Mouse (Mus musculus) frontal cortex, postnatal 36 days (tissue): Measurements from ENCODE around the gene Tmem95.
"Not testable (repeated sequence)": the region's sequence is repeated elsewhere in the genome, so short reads cannot be mapped to it uniquely, and the experiment has no call there.

ENCODE experiments used
- DNase-seq, 2 experiments: peaks; one replicate each; pipeline ENCODE4 v3.0.0; 2022; ENCODE audit warnings: low spot score in 2 of 2

Tmem95 gene

DNA sequence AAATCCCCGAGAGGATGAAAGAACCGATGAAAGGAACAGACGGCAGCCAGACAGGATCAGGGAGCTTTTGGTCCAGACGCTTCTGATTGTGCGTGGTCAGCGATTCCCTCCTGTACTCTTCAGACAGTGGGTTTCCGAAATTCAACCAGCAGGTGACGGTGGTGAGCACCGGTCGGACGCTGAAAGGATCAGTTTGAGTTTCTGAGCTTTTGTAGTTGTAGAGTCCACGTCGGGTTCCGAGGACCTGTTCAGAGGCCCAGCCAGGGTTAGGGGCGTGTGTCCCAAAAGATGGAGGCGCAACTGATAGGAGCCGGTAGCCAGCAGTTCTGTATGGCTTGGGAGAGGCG lies 2.7 kb upstream of the Tmem95 start:
- peak in 1 of 2 experiments; percentile 39 for DNase-seq

DNA sequence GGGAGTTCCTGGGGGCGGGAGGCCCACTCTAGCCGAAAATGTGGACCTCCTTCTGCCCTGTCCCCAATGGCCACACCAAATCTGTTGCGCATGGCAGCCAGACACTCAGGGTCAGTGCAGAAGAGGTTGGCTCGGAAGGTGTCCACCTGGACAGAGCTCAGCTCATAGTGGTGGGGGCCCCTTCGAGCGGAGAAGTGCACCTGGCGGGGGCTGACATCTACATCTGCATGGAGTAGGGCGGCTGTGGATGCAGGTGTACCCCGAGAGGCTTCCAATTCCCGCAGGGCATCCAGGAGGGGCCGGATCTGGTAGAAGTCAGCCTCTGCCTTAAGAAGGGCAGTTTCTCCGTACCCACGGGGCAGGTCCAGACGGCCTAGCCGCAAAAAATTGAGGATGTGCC lies 1.9 kb upstream of the Tmem95 start:
- no peak for DNase-seq

DNA sequence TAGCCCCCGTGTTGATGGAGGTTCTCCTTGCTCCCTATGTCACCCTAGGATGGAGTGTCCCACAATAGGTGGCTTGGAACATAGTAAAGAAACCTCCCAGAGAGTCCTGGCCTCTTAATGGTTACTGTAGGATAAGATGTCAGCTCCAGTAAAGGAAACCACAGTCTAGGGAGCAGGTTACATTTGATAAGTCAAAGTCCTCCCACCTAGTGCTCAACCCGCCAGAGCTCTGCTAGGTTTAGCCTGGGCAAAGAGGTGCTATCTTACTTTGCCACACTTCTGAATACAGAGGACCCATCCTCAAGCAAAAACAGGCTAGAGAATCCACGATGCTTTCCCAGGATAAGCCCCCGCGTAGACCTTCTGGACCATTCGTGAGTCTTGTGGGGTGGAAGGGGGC lies 1.1 kb upstream of the Tmem95 start:
- no peak for DNase-seq

DNA sequence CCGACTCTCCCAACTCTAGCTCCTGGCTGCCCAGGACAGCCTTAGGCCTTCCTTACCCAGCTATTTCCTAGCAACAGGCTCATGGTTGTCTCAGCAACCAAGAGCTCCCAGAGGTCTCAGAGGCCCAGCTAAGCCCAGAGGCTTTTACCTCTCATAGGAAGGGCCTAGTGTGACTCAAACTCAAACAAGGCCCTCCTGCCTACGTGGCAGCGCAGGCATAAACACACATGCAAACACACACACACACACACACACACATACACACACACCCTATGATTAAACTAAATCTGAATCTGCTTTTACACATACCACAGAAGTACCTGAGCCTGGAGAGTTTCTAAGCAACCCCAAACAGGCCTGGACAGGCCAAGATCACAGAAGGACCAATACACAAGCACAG lies 581 bp upstream of the Tmem95 start:
- DNase-seq, result no peak

DNA sequence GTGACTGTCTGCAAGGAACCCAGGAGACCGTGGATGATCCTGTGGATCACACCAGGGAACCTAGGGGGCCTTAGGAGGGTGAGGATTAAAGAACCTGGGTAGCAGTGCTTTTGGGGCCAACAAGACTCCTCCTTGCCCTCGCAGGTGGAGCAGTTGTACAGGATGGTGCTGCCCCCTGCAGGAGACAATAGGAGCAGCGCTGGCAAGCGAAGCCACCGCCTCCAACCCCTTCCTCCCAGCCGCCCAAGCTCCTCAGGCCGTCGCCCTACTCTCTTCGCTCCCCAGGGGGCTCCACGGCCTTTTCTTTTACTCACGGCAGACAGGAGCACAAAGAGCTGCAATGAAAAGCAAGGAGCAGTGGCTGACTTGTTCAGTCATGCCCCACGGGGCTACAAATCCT lies 951 bp downstream of the Tmem95 start:
- DNase-seq, result peak; percentile 71 to 72

DNA sequence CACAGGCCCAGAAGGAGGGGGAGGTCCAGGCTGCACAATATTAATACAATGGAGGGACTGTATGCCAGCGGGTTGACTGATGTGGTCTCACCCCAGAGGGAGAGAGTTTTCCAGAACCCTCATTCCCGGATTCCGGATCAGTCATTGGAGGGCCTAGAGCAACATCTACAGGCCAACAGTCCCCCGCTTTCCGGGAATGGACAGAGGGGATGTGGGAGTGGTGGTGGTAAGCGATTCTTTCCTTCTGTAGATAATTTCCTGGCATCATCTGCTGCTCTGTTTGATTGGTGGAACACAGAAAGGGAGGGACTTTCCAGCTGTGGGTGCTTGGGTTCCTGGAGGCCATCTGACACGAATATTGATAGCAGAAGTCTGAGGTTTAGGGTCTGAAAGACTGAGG lies 1.6 kb downstream of the Tmem95 start:
- peak in 1 of 2 experiments; percentile 27 for DNase-seq

DNA sequence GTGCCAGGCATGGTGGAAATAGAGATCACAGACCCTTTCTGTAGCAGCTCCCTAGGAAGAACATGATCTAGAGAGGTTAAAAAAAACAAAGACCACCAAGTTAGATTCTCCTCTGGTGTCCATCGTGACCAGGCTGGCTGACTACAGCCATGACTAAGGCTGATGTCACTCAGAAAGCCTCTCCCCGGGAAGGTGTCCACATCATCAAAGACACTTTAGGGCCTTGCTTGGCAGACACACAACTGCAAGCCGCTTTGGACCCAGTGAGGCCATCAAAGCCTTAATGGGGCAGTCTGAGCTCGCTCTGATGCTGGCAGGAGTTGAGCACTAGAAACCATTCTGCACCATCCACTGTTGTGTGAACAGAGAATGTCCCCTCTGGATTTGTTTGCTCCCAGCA lies 5.4 kb downstream of the Tmem95 start:
- DNase-seq, result no peak

DNA sequence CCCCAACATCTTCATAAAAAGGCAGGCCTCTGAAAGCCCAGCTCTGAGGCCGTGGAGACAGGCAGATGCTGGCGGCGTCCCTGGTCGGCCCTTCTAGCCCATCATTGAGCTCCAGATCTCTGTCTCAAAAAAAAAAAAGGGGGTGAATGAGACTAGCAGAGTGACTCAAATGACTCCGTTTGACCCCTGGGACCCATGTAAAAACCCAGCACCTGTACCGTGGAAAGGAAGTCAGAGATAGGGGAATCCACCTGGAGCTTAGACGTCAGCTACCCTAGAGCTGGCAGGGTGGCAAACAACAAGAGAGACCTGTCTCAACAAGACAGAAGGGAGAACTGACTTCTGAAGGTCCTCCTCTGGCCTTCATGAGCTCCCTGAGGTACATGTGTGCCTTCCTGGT lies 6.0 kb downstream of the Tmem95 start:
- no peak for DNase-seq

DNA sequence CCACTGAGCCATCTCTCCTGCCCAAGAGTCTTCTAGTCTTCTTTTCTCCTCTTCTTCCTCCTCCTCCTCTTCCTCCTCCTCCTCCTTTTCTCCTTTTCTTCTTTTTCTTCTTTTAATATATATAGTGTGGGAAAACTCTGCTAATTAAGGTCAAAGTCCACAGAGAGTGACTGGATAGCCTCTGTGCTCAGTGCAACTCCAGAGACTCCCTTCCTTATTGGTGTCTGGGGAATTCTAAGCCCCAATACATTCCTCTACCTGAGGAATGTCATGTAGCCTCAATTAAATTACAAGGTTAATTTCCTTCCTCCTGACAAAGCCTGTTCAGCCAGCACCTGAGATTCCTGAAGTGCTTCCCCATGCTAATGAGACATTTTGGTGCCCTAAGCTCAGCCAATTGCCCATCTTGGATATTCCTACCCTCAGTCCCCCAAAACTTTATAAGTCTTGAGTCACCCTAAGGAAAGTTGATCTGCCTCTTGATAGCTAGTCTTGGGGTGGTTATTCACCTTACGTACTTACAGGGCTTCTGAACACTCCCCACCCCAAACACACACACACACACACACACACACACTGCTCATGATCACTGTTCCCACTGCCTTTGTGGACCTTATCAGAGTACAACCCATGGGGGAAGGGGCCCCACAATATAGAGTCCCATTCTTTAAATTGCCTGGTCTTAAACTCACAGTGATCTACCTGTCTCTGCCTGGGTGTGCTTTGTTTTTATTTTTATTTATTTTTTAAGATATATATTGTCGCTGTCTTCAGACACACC lies 7.3 kb downstream of the Tmem95 start:
- DNase-seq, result no peak

DNA sequence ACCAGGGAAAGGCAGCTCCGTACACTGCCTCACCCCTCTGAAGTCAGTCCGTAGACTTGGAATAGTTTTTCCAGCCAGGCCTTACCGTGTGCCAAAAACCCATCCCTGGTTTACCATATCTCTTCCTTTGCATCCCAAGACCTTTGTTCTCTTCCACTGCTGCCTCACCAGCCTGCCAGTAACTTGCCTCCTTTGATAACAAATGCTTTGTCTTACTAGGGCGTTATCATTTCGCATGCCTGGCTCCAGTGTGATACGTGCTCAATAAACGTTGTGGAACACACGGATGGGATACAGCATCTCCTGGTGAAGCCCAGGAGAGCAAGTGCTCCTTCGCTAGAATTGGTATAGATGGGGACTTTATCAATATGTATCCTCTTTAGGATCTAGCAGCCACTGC lies 10.5 kb downstream of the Tmem95 start:
- DNase-seq, result no peak

DNA sequence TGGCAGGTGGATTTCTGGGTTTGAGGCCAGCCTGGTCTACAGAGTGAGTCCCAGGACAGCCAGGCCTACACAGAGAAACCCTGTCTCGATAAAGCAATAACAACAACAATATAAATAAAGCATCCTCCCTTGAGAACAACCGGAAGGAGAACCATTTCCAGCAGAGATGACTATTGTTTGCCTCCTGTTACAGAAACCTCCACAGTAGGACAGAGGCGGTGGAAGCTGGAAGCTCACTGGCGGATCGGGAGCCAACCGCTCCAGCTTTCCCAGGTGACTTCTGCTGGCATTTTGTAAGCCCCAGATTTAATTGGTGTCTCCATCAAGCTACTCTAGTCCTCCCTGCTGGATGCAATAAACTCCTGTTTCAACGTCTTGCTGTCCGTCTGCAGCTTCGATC lies 12.3 kb downstream of the Tmem95 start:
- no peak for DNase-seq

DNA sequence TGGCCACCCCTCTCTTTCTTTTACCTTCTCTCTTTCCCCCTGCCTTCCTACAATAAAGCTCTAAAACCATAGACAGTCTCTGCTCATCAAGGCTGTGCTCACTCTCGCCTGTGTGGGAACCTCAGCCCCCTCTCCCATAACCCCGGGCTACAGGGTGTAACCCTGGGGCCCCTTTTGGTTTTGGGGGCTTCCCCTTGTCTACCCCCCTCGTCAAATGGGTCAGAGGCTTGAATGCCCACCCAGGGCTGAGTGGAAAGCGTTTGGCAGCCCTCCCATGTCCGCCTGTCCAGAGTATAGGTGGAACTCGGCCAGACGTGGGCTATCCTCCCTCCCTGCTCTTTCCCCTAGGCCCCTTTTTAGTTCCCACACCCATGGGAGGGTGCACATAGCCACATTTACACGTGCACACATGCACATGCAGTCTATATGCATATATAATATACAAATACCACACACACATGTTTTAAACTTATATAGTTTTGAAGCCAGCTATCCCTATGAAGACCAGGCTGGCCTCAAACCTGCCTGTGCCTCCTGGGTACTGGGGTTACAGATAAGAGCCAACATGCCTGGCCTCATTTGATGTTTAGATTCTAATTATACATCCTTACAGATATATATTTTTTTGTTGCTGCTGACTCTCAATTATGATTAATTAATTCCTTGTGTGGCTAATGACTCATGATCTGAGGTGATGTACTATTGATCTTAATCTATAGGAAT lies 13.5 kb downstream of the Tmem95 start:
- no peak for DNase-seq

DNA sequence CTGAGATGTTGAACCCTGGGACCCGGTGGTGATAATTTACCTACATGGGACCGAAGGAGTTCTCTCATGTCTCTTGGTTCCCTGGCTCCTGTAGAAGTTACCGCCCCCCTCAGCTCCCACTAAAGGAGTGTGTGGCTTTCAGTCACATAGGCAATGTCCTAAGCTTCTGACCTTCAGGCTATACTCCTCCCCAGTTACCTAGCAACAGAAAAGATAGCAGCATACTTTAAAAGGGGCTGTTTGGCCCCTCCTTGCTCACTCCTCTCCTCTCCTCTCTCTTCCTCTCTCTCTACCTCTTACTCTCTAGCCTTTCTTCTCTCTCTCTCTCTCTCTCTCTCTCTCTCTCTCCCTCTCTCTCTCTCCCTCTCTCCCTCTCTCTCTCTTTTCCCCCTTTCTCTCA lies 14.1 kb downstream of the Tmem95 start:
- DNase-seq, result not testable (repeated sequence)

DNA sequence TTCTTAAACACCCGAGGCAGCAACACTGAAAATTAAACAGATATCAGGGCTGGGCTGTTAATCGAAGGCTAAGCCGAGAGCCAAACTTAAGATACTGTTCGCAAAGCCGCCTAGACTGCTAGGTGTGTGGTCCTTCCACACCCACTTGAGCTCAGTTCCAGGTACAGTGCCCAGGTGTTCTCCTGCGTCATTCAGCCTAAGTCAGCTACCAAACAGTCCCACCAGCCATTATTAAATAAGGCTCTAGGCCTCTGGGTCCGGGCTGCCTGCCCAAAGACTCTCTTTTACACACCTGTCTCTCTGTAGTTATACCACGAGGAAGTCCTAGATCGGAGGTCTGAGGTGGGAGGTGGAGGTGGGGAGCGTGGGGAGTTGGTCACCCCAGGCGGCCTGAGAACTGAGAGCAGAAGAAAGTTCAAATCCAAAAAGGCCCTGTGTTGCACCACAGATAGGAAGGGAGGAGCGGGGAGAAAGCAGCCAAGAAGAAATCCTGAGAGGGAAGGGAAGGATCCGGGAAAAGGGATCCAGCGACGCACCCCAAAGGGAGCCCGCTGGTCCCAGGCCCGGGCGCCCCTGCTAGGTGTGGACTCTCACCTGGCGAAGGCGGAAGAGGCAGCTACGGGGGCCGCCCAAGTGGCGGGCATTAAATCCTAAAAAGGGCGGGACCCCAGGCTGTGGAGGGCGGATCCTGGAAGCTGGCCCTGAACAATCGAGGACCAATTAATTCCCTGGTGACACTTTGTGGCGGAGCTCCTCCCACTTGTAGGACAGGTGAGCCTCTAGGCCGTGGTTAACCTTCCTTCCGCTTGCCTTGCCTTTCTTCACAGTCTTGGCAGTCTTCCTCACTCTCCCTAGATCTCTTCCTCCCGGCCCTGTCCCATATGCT lies 19.5 kb downstream of the Tmem95 start, which contains the start of gene Tnk1:
Gene Tnk1, minus strand, starts transcription at position 618 of the 886 bp plus-strand sequence.
- no peak for DNase-seq

DNA sequence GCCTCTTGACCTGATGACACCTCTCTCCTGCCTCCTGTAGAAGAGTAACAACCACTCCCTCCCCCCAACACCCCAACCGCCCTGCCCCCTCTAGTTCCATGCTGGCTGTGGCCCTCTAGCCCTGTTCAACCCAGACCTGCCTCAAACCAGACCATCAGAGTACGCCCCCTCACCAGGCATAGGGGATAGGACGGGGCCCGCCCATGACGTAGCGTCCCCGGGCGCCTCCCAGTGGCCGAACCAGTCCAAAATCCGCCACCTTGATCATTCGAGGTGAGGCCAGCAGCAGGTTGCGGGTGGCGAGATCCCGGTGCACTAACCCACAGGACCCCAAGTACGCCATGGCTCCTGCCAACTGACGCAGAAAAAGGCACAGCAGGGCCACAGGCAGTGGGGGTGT lies 22.5 kb downstream of the Tmem95 start:
- no peak for DNase-seq

DNA sequence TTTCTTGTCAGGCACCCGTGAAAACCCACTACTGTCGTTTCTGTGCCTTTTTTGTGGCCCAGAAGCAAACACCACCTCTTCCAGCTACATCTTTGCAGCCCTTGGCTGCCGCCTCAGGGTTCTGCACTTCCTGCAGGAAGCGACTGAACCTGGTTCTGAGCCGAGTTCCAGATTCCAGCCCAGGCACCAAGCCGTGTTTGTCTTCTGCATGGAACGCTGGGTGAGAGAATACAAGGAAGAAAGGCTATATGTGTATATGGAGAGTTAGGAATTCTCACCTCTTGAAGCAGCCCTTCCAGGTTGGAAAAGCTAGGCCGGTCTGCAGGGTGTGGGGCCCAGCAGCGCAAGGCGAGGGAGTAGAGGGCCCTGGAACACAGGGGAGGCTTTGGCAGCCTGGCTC lies 23.1 kb downstream of the Tmem95 start:
- DNase-seq, result no peak

DNA sequence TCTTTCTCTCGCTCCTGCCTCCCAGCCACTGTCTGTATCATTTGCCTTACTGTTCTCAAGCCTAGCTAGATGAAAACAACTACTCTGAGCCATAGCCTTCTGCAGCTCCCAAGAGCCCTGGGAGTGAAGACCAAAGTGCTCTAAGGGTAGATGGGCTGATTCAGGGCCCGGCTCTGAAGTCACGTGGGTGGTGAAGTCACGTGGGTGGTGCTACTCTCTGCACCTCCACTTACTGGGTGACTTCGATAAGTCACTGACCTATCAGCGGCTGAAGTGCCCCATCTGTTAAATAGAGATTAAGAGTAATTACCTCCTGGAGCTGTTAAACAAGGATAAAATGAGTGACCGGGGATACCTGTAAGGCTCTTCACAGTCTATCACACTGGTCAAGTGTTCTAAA lies 23.8 kb downstream of the Tmem95 start:
- DNase-seq, result no peak

DNA sequence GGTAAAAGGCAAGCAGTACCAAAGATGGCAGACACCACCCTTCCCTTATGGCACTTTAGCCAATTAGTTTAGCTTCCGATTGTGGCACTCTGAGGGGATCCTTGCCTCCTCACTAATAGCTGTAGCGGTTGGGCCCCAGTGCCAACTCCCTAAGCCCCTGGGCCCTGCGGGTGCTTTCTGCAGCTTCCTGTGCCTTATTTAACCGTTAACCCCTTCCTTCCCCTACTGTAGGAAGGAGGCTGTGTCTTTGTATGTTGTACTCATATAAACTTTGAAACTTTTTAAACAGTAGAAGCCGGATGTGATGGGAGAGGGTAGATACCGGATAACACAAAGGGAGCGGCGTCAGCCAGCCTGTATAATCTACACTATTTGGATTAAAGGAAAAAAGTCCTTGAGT lies 27.1 kb downstream of the Tmem95 start:
- no peak for DNase-seq

DNA sequence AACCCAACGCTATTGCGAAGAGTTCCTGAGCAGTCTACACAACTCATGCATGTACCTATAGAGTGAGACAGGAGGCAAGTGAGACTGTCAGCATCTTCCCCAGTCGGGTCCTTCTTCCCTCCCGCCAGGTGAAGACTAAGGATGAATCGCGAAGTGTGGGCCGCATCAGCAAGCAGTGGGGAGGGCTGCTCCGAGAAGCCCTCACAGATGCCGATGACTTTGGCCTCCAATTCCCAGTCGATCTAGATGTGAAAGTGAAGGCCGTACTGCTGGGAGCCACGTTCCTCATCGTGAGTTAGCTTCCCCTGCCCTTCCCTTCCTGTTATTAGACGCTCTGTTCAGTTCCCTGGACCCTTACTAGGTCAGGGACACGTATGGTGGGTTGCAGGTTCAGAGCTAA lies 27.9 kb downstream of the Tmem95 start:
- no peak for DNase-seq

DNA sequence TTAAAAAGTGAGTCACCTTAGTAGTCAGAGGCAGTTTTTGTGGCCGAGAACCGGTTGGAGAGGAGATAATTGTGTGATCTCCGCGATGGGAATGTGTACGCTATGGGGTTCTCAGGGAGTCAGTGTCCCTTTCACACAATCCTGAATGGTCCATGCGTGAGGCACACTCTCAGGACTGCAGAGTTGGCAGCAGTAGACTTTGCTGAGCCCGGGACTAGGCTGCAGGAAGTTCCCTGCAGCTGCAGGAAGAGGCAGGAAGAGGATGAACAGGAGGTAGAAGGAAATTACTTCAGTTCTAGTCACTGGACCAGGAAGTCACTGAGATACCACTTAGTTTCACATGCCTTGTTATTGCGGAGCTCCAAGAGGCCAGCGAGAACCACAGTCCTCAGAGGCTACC lies 28.7 kb downstream of the Tmem95 start:
- DNase-seq, result no peak

DNA sequence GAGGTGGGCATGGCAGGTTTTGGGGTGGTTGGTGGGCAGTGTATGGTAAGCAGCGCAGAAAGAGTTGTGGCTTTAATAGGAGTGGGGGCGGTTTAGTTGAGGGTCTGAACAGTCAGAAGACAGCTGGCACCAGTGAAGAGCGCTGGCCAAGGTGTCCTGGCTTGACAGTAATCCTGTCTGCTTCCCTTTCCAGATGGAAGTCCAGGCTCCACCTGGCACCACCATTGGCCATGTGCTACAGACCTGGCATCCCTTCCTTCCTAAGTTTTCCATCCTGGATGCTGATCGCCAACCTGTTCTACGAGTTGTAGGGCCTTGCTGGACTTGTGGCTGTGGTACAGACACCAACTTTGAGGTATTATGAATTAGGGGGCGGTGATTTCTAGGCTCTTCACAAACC lies 29.8 kb downstream of the Tmem95 start:
- no peak for DNase-seq
